8 mouse cellular contexts compared by ENCODE assay signal in the genomic region with DNA sequence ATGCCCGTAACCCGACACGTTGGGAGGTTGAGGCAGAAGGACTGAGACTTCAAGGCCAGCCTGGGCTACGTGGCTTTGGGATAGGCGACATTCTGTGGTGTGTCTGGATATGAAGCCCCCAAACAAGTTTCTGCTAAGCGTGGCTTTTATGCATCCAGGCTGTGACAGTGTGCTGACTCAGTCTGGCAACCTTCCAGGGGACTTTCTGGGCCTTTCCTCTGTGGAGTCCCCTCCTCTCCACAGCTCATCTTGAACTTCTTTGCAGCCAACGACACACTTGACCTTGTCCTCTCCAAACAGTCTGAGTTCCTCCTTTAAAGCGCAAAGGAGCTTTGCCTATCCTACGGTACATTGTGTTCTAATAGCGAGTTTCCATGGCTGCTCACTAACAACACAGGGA. TPM values are rescaled to one million over a fixed set of nuclear protein-coding genes. Genes with fewer than 3 reads are reported as not detected.
DNase-seq lines count a peak whose midpoint lies in the region; ATAC-seq lines count a peak whose summit lies in the region.

No protein-coding gene starts in this region.

- H3K27me3 ChIP-seq in heart, embryonic 11.5 days (ENCODE audit: control insufficient read depth, insufficient read depth, low read length) = no peaks in the 10 kb centered on the region

- no peaks in the 10 kb centered on the region for H3K9me3 ChIP-seq in heart, embryonic 11.5 days (replicated peaks; ENCODE audit: control insufficient read depth, low read length)

- ATAC-seq in CD4-positive, CD25-positive, alpha-beta regulatory T cell, adult 4 months = peak; percentile 59
- no peak for ATAC-seq in heart, embryonic 11.5 days (replicated peaks; ENCODE audit: insufficient number of reproducible peaks, low FRiP score, low TSS enrichment)

- DNase-seq in left cerebral cortex, adult 18-20 months (ENCODE audit: low spot score in 2 of 2) = peak; percentile 26 to 39
- no peak for DNase-seq in left cerebral cortex, adult 8-10 months (ENCODE audit: low spot score in 2 of 2)
- DNase-seq in adrenal gland, postnatal 14 days = peak; percentile 87
- peak; percentile 69 for DNase-seq in lung, postnatal 14 days
- no peak for DNase-seq in thymus, postnatal 0 days (ENCODE audit: low spot score)
- no peak for DNase-seq in cerebellum, adult 8-10 months

- H3K36me3 ChIP-seq in heart, embryonic 11.5 days (ENCODE audit: control insufficient read depth, insufficient read depth, low read length) = no peaks in the 10 kb centered on the region

- peak overlapping the region; percentile 22; the same call in 1 of the 2 replicates for H3K9ac ChIP-seq in heart, embryonic 11.5 days (ENCODE audit: low read depth, low read length)

- H3K4me1 ChIP-seq in heart, embryonic 11.5 days (ENCODE audit: control insufficient read depth, insufficient read depth, low read length) = peaks cover 20% of the 10 kb centered on the region

- H3K4me2 ChIP-seq in heart, embryonic 11.5 days = no peak overlapping the region

- H3K4me3 ChIP-seq in heart, embryonic 11.5 days (ENCODE audit: low read depth, low read length) = no peak overlapping the region

- no peak overlapping the region for H3K27ac ChIP-seq in heart, embryonic 11.5 days (ENCODE audit: low read depth, low read length)

- WGBS in heart, embryonic 11.5 days (ENCODE audit: insufficient replicate concordance) = 67% methylated on average over 10 of the region's 10 CpGs

RNA-seq across cellular contexts. Expression of gene Stxbp3, which starts 15.5 kb away (rescaled TPM):
- 10 to 100 TPM; 19.3 to 19.9 TPM for total RNA-seq in left cerebral cortex, adult 18-20 months (2021)
- total RNA-seq in left cerebral cortex, adult 8-10 months (2022) = 10 to 100 TPM; 25.3 to 32.4 (median 28.7) TPM
- 10 to 100 TPM; 76.9 to 97.7 TPM for polyA plus RNA-seq in CD4-positive, CD25-positive, alpha-beta regulatory T cell, adult 4 months (2017; shearing (Covaris generic))
- total RNA-seq in adrenal gland, postnatal 14 days (2021) = 45.2 and 50.7 TPM in 2 replicates
- 27.8 and 29.2 TPM in 2 replicates for polyA plus RNA-seq in heart, embryonic 11.5 days (2014; fragmentation: Nextera tagmentation; extraction: Ambion mirVana)
- polyA plus RNA-seq in thymus, postnatal 0 days (2015; fragmentation: Nextera tagmentation; extraction: Ambion mirVana) = 43.5 and 51.6 TPM in 2 replicates

RNA-seq across cellular contexts. Expression of gene Fndc7, which starts 33.9 kb away (rescaled TPM):
- under 1 TPM; 0.07 to 0.42 TPM for total RNA-seq in left cerebral cortex, adult 18-20 months (2021)
- under 1 TPM; 0.11 to 0.35 (median 0.14) TPM for total RNA-seq in left cerebral cortex, adult 8-10 months (2022)
- polyA plus RNA-seq in CD4-positive, CD25-positive, alpha-beta regulatory T cell, adult 4 months (2017; shearing (Covaris generic)) = under 1 TPM; 0.22 to 0.68 TPM
- 0.11 and 0.49 TPM in 2 replicates for total RNA-seq in adrenal gland, postnatal 14 days (2021)
- not detected in 2 replicates for polyA plus RNA-seq in heart, embryonic 11.5 days (2014; fragmentation: Nextera tagmentation; extraction: Ambion mirVana)
- polyA plus RNA-seq in thymus, postnatal 0 days (2015; fragmentation: Nextera tagmentation; extraction: Ambion mirVana) = 0.95 and 1.3 TPM in 2 replicates

RNA-seq across cellular contexts. Expression of gene Prpf38b, which starts 55.7 kb away (rescaled TPM):
- total RNA-seq in left cerebral cortex, adult 18-20 months (2021) = 10 to 100 TPM; 40.2 to 43.5 TPM
- total RNA-seq in left cerebral cortex, adult 8-10 months (2022) = 10 to 100 TPM; 34.9 to 45.6 (median 40.1) TPM
- polyA plus RNA-seq in CD4-positive, CD25-positive, alpha-beta regulatory T cell, adult 4 months (2017; shearing (Covaris generic)) = 100 to 1,000 TPM; 117 to 127 TPM
- total RNA-seq in adrenal gland, postnatal 14 days (2021) = 72.2 and 72.4 TPM in 2 replicates
- polyA plus RNA-seq in heart, embryonic 11.5 days (2014; fragmentation: Nextera tagmentation; extraction: Ambion mirVana) = 53.8 and 56.4 TPM in 2 replicates
- 96.0 and 112 TPM in 2 replicates for polyA plus RNA-seq in thymus, postnatal 0 days (2015; fragmentation: Nextera tagmentation; extraction: Ambion mirVana)

Comparison
In these comparisons a context has a peak if more than half of its experiments do, and no peak if none do; other contexts are left out.
1. DNase-seq: peak in left cerebral cortex, adult 18-20 months (2 of 2), adrenal gland, postnatal 14 days (single experiment) and lung, postnatal 14 days (single experiment); none in left cerebral cortex, adult 8-10 months (0 of 2), thymus, postnatal 0 days (single experiment) and cerebellum, adult 8-10 months (single experiment).